21 mouse cellular contexts compared by ENCODE assay signal in the genomic region with DNA sequence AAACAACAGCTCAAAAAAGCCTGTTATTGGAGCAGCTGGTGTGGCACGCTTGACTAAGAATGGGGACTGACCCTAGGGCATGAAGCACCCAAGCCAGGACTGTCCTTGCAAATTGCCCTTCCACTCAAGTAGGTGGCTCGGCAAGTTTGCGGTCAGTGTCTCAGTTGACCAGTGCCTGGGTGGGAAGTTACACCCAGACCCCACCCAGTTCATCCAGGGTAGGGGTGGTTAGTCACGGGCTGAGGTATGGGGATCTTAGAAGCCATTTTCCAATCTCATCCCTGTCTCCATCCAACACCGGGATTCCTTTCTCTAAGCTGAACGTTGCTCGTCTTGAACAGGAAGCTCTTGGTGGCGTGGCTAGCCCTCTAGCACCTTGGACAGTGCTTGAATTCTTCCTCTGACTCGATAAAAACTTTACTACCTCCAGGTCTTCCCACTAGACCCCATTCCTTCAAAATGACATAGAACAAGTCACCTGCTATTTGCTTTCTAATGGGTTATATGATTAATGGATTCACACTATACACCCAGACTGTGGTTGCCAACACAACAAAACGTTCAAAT. TPM values are rescaled to one million over a fixed set of nuclear protein-coding genes. Genes with fewer than 3 reads are reported as not detected.
"Had no signal": no experiment of that assay in that cellular context is flagged by ENCODE, and none has a peak within 500 bp of the region (broad histone marks: within the 10 kb centered on the region; RNA-seq: fewer than 3 reads in every experiment).

No protein-coding gene starts in this region.

- DNase-seq: kidney, adult 8-10 months; kidney, postnatal 36 days; layer of hippocampus, adult 9-11 months; layer of hippocampus, postnatal 36 days; liver; liver, embryonic 13.5 days; liver, postnatal 0 days; lung, postnatal 36 days; right cerebral cortex, postnatal 14 days; thymus, adult 2 months; thymus, postnatal 36 days had no signal

- H3K36me3 ChIP-seq: limb, embryonic 12.5 days; liver, embryonic 13.5 days; midbrain, embryonic 15.5 days had no signal

- H3K27ac ChIP-seq: limb, embryonic 12.5 days; liver, embryonic 13.5 days; midbrain, embryonic 15.5 days had no signal

- ATAC-seq: liver, postnatal 0 days; midbrain, embryonic 15.5 days had no signal

- H3K9me3 ChIP-seq: limb, embryonic 12.5 days; liver, embryonic 13.5 days; midbrain, embryonic 15.5 days had no signal

- H3K9ac ChIP-seq: limb, embryonic 12.5 days; liver, embryonic 13.5 days; liver, postnatal 0 days; midbrain, embryonic 15.5 days had no signal

- H3K4me1 ChIP-seq: limb, embryonic 12.5 days; liver, embryonic 13.5 days; midbrain, embryonic 15.5 days had no signal

- H3K4me2 ChIP-seq: limb, embryonic 12.5 days; liver, embryonic 13.5 days; midbrain, embryonic 11.5 days; midbrain, embryonic 15.5 days had no signal

- H3K4me3 ChIP-seq: limb, embryonic 12.5 days; liver, embryonic 13.5 days; midbrain, embryonic 15.5 days had no signal

RNA-seq across cellular contexts. Expression of a gene that starts 16.7 kb away (rescaled TPM):
- total RNA-seq: left cerebral cortex, postnatal 36 days; megakaryocyte progenitor cell, adult 5-6 weeks had no signal
- polyA plus RNA-seq: liver, embryonic 13.5 days; spleen, adult 2 months had no signal

RNA-seq across cellular contexts. Expression of a gene that starts 32.5 kb away (rescaled TPM):
- total RNA-seq: layer of hippocampus, adult 18-20 months; layer of hippocampus, postnatal 36 days; left cerebral cortex, postnatal 36 days; megakaryocyte progenitor cell, adult 5-6 weeks had no signal
- polyA plus RNA-seq: kidney, embryonic 16.5 days; limb, embryonic 12.5 days; lung, embryonic 16.5 days; midbrain, embryonic 11.5 days; midbrain, embryonic 15.5 days; neural tube, embryonic 14.5 days; spleen, adult 2 months had no signal
